ENCODE assay signal across 8 mouse cellular contexts in genomic region chr8:121665329-121665728, GRCm38 (mm10). TPM values are rescaled to one million over a fixed set of nuclear protein-coding genes. Genes with fewer than 3 reads are reported as not detected.
DNase-seq lines count a peak whose midpoint lies in the region; ATAC-seq and TF ChIP-seq lines count a peak whose summit lies in the region.

No protein-coding gene starts in this region.

- H3K4me3 ChIP-seq in intestine, postnatal 0 days (ENCODE audit: low read depth, low read length) = peak overlapping the region; percentile 14; the same call in 1 of the 2 replicates
- H3K4me3 ChIP-seq in liver, postnatal 0 days (ENCODE audit: low read depth, low read length) = no peak overlapping the region
- H3K4me3 ChIP-seq in olfactory bulb, adult 2 months (ENCODE audit: insufficient read depth, low read depth, low read length) = no peak overlapping the region

- peak overlapping the region; percentile 54 for H3K4me2 ChIP-seq in intestine, postnatal 0 days (replicated peaks; ENCODE audit: low read depth)
- peak overlapping the region; percentile 6; the same call in 1 of the 2 replicates for H3K4me2 ChIP-seq in liver, postnatal 0 days (ENCODE audit: low read depth, low read length)

- peak; percentile 89 for DNase-seq in MN1 (ENCODE audit: low spot score)
- DNase-seq in embryo, embryonic 10.5 days (ENCODE audit: low spot score) = peak; percentile 87
- DNase-seq in heart, adult 18-20 months = peak; percentile 85 to 92
- DNase-seq in liver, postnatal 0 days = peak; percentile 58
- no peak for DNase-seq in c-Kit-positive CD71-positive TER-119-positive erythroid progenitor cells, embryonic 14.5 days (ENCODE audit: low spot score)
- no peak for DNase-seq in thymus, adult 18-20 months

- H3K9me3 ChIP-seq in intestine, postnatal 0 days (ENCODE audit: control insufficient read depth) = no peaks in the 10 kb centered on the region
- no peaks in the 10 kb centered on the region for H3K9me3 ChIP-seq in liver, postnatal 0 days (ENCODE audit: low read length)

- no peaks in the 10 kb centered on the region for H3K36me3 ChIP-seq in intestine, postnatal 0 days (ENCODE audit: control insufficient read depth, insufficient read depth)
- no peaks in the 10 kb centered on the region for H3K36me3 ChIP-seq in liver, postnatal 0 days (replicated peaks; ENCODE audit: insufficient read depth, low read length)

- H3K27me3 ChIP-seq in intestine, postnatal 0 days (replicated peaks; ENCODE audit: control insufficient read depth, insufficient read depth, low read length) = no peaks in the 10 kb centered on the region
- H3K27me3 ChIP-seq in liver, postnatal 0 days (ENCODE audit: insufficient read depth, low read length) = no peaks in the 10 kb centered on the region

- no peak for TF ChIP-seq EP300 in liver, postnatal 0 days (IDR thresholded peaks at IDR 0.05; ENCODE audit: low read depth)

- H3K4me1 ChIP-seq in intestine, postnatal 0 days (replicated peaks; ENCODE audit: control insufficient read depth, insufficient read depth, low read length) = peaks cover 3% of the 10 kb centered on the region; the same call in 1 of the 2 replicates
- H3K4me1 ChIP-seq in liver, postnatal 0 days (ENCODE audit: insufficient read depth) = peaks cover 3% of the 10 kb centered on the region; the same call in 1 of the 2 replicates
- peaks cover 63% of the 10 kb centered on the region for H3K4me1 ChIP-seq in olfactory bulb, adult 2 months (ENCODE audit: control insufficient read depth, insufficient read depth, low read length)

- H3K27ac ChIP-seq in intestine, postnatal 0 days (ENCODE audit: low read depth, low read length) = peak overlapping the region; percentile 85
- peak overlapping the region; percentile 62 for H3K27ac ChIP-seq in liver, postnatal 0 days (ENCODE audit: low read depth)
- H3K27ac ChIP-seq in olfactory bulb, adult 2 months (ENCODE audit: insufficient read depth, low read depth, low read length) = peak overlapping the region; percentile 62

- no peak for TF ChIP-seq CTCF in intestine, postnatal 0 days (IDR thresholded peaks at IDR 0.05; ENCODE audit: low read depth)
- TF ChIP-seq CTCF in liver, postnatal 0 days (IDR thresholded peaks at IDR 0.05; ENCODE audit: low read depth) = no peak
- TF ChIP-seq CTCF in olfactory bulb, adult 2 months (IDR thresholded peaks at IDR 0.05; ENCODE audit: insufficient read depth, low read depth, low read length) = no peak

- no peak overlapping the region for H3K9ac ChIP-seq in intestine, postnatal 0 days (ENCODE audit: low read depth, low read length)
- no peak overlapping the region for H3K9ac ChIP-seq in liver, postnatal 0 days (replicated peaks)

- peak; percentile 56 for ATAC-seq in intestine, postnatal 0 days
- ATAC-seq in liver, postnatal 0 days = peak; percentile 43; the same call in 1 of the 2 replicates

- no peak for TF ChIP-seq POLR2A in olfactory bulb, adult 2 months (IDR thresholded peaks at IDR 0.05; ENCODE audit: insufficient read depth, low read depth, low read length)

- WGBS in intestine, postnatal 0 days = 4% methylated on average over 16 of the region's 16 CpGs
- 1% methylated on average over 16 of the region's 16 CpGs for WGBS in liver, postnatal 0 days (ENCODE audit: insufficient replicate concordance)
- 14% methylated on average over 16 of the region's 16 CpGs for WGBS in olfactory bulb, adult 2 months

RNA-seq across cellular contexts. Expression of gene Zcchc14, which starts 12.6 kb away (rescaled TPM):
- 10 to 100 TPM; 23.3 to 26.5 TPM for total RNA-seq in heart, adult 18-20 months (2021)
- polyA plus RNA-seq in intestine, postnatal 0 days (2015; fragmentation: Nextera tagmentation; extraction: Ambion mirVana) = 6.9 and 8.3 TPM in 2 replicates
- 1.9 and 2.3 TPM in 2 replicates for polyA plus RNA-seq in liver, postnatal 0 days (2015; fragmentation: Nextera tagmentation; extraction: Ambion mirVana)
- not detected in 2 replicates for polyA plus RNA-seq in olfactory bulb, adult 2 months (2012; ENCODE audit: insufficient read depth, insufficient read length, low replicate concordance, missing spikeins)

Comparison
In these comparisons a context has a peak if more than half of its experiments do, and no peak if none do; other contexts are left out.
1. DNase-seq: peak in MN1 (single experiment), embryo, embryonic 10.5 days (single experiment), heart, adult 18-20 months (2 of 2) and liver, postnatal 0 days (single experiment); none in c-Kit-positive CD71-positive TER-119-positive erythroid progenitor cells, embryonic 14.5 days (single experiment) and thymus, adult 18-20 months (0 of 2).
2. Peak in every context shown above with its lines, with median percentiles within 50 percentile points of each other: H3K27ac ChIP-seq.